ENCODE assay signal across 14 mouse cellular contexts in the genomic region with DNA sequence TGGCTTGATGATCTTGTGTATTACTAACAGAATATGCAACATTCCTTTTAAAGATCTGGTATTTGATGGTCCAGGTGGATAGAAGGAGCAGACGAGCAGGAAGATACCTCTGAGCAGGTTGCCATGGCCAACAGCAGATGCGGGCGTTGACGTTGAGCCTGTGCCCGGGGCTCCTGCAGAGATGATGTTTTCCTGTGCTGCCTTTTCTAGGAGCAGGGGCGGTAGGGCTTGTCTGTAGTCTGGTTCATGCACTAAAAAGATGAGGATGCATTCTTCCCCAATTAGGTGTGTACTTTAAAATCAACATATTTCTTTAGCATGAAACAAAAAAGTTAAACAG.
A peak's percentile ranks its signal among the peaks of the same experiment; 100 is the strongest.
DNase-seq lines count a peak whose midpoint lies in the region; ATAC-seq lines count a peak whose summit lies in the region.
"Had no signal": no experiment of that assay in that cellular context is flagged by ENCODE, and none has a peak within 500 bp of the region (broad histone marks: within the 10 kb centered on the region; RNA-seq: fewer than 3 reads in every experiment).

No protein-coding gene starts in this region.

- ATAC-seq in frontal cortex, adult (ENCODE audit: low TSS enrichment): 0 out of 2 replicates have a peak, but pooled peaks have one; percentile 20
- ATAC-seq: forebrain, embryonic 13.5 days; forebrain, postnatal 0 days; intestine, embryonic 15.5 days had no signal

- no peak for DNase-seq in frontal cortex, adult 2 months (ENCODE audit: extremely low spot score in 1 of 2, low spot score in 1 of 2)
- DNase-seq in brain, adult 2 months (ENCODE audit: low read depth, low spot score): peak; percentile 83
- peak; percentile 83 for DNase-seq in cerebellum, adult 9-10 months
- no peak for DNase-seq in ovary, postnatal 10 days (ENCODE audit: low spot score)
- no peak for DNase-seq in lung, postnatal 36 days
- DNase-seq: adrenal gland, postnatal 10 days; forebrain, postnatal 0 days; gastrocnemius, postnatal 36 days; heart, adult 11 months; heart, postnatal 4 days; kidney, adult 18-20 months had no signal

Comparison
In these comparisons a context has a peak if more than half of its experiments do, and no peak if none do; other contexts are left out.
1. DNase-seq: peak in brain, adult 2 months (single experiment) and cerebellum, adult 9-10 months (single experiment); none in frontal cortex, adult 2 months (0 of 2), ovary, postnatal 10 days (single experiment) and lung, postnatal 36 days (single experiment).